ENCODE assay signal across 8 mouse cellular contexts in the genomic region with DNA sequence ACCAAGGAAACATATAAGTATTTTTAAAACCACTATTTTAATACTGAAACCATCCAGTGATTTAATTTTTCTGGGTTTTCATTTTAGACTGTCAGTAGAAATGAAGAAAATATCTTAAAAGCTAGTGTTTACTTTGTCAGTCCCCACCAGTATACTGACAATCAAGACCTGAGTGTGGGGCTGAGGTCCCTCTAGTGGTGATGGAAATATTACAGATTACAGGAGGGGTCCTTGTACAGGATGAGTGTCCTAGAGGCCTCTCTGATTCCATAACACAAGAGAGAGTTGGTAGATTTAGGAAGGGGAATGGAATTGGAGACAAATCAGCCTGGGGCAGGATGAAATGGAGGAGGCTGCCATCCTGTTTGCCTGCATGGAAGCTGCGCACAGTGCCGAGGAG.
DNase-seq lines count a peak whose midpoint lies in the region; ATAC-seq lines count a peak whose summit lies in the region.

No protein-coding gene starts in this region.

- H3K36me3 ChIP-seq in hindbrain, embryonic 14.5 days (replicated peaks; ENCODE audit: control insufficient read depth, insufficient read depth), result peaks cover 23% of the 10 kb centered on the region
- no peaks in the 10 kb centered on the region for H3K36me3 ChIP-seq in neural tube, embryonic 14.5 days (ENCODE audit: control insufficient read depth, insufficient read depth, low read length)

- H3K27ac ChIP-seq in hindbrain, embryonic 14.5 days, result no peak overlapping the region
- no peak overlapping the region for H3K27ac ChIP-seq in neural tube, embryonic 14.5 days (ENCODE audit: low read depth, low read length)

- WGBS in hindbrain, embryonic 14.5 days, result 100% methylated on average over 2 of the region's 2 CpGs
- WGBS in neural tube, embryonic 14.5 days, result 96% methylated on average over 2 of the region's 2 CpGs

- ATAC-seq in frontal cortex, adult (ENCODE audit: low TSS enrichment), result peak; percentile 82
- peak; percentile 91 for ATAC-seq in activated CD4-positive, CD25-positive, alpha-beta regulatory T cell, adult 4 months
- ATAC-seq in hindbrain, embryonic 14.5 days (ENCODE audit: low FRiP score), result peak; percentile 71; the same call in 1 of the 2 replicates
- peak; percentile 88; the same call in 1 of the 2 replicates for ATAC-seq in neural tube, embryonic 14.5 days (ENCODE audit: low read depth)

- H3K4me2 ChIP-seq in hindbrain, embryonic 14.5 days (replicated peaks), result no peak overlapping the region
- H3K4me2 ChIP-seq in neural tube, embryonic 14.5 days (ENCODE audit: low read depth, low read length), result no peak overlapping the region

- H3K27me3 ChIP-seq in hindbrain, embryonic 14.5 days (ENCODE audit: control insufficient read depth, insufficient read depth, low read length), result no peaks in the 10 kb centered on the region
- no peaks in the 10 kb centered on the region for H3K27me3 ChIP-seq in neural tube, embryonic 14.5 days (ENCODE audit: control insufficient read depth, insufficient read depth, low read length)

- H3K4me3 ChIP-seq in hindbrain, embryonic 14.5 days (replicated peaks; ENCODE audit: low read length), result no peak overlapping the region
- H3K4me3 ChIP-seq in neural tube, embryonic 14.5 days (ENCODE audit: low read depth, low read length), result no peak overlapping the region

- H3K9ac ChIP-seq in hindbrain, embryonic 14.5 days, result no peak overlapping the region
- no peak overlapping the region for H3K9ac ChIP-seq in neural tube, embryonic 14.5 days (replicated peaks; ENCODE audit: low read depth, low read length)

- no peak for DNase-seq in frontal cortex, postnatal 10 days (ENCODE audit: low spot score in 2 of 2)
- peak; percentile 46 for DNase-seq in 3T3-L1 (ENCODE audit: low read depth, low spot score)
- DNase-seq in hindbrain, embryonic 14.5 days (ENCODE audit: low spot score), result peak; percentile 65
- no peak for DNase-seq in adrenal gland, postnatal 25 days
- DNase-seq in cerebellum, postnatal 4 days (ENCODE audit: low spot score in 2 of 2), result no peak

- no peaks in the 10 kb centered on the region for H3K4me1 ChIP-seq in hindbrain, embryonic 14.5 days (replicated peaks; ENCODE audit: control insufficient read depth, insufficient read depth, low read length)
- no peaks in the 10 kb centered on the region for H3K4me1 ChIP-seq in neural tube, embryonic 14.5 days (ENCODE audit: control insufficient read depth, insufficient read depth, low read length)

- H3K9me3 ChIP-seq in hindbrain, embryonic 14.5 days (ENCODE audit: control insufficient read depth, low read length), result no peaks in the 10 kb centered on the region
- no peaks in the 10 kb centered on the region for H3K9me3 ChIP-seq in neural tube, embryonic 14.5 days (ENCODE audit: control insufficient read depth, low read length)

Comparison
In these comparisons a context has a peak if more than half of its experiments do, and no peak if none do; other contexts are left out.
1. DNase-seq: peak in 3T3-L1 (single experiment) and hindbrain, embryonic 14.5 days (single experiment); none in frontal cortex, postnatal 10 days (0 of 2), adrenal gland, postnatal 25 days (single experiment) and cerebellum, postnatal 4 days (0 of 2).
2. Peak in every context shown above with its lines, with median percentiles within 50 percentile points of each other: ATAC-seq.